Mouse (Mus musculus): ENCODE measurements around the gene Slc16a7. TPM values are rescaled to one million over a fixed set of nuclear protein-coding genes. Genes with fewer than 3 reads are reported as not detected.
A peak's percentile ranks its signal among the peaks of the same experiment; 100 is the strongest.

Slc16a7 gene
- 0.68 and 3.5 TPM in 2 replicates for polyA plus RNA-seq (2011; ENCODE audit: insufficient read depth, insufficient read length, low replicate concordance, missing spikeins)

- Histone ChIP-seq H3K4me1 (ENCODE audit: control insufficient read depth, insufficient read depth, low read length) (peaks cover 5% of the 10 kb centered on the region; the same call in 1 of the 2 replicates), H3K4me3 (replicated peaks; ENCODE audit: control insufficient read depth, low read depth, low read length) (peak within 1 kb of the TSS; percentile 74), H3K27ac (ENCODE audit: control insufficient read depth, insufficient read depth, low read depth, low read length, poor library complexity) (peak within 1 kb of the TSS; percentile 90)
- WGBS, result under 1% methylated on average over 66 of the region's 67 CpGs
- TF ChIP-seq CTCF (IDR thresholded peaks at IDR 0.05; ENCODE audit: control insufficient read depth, insufficient read depth, low read length) (peak; percentile 48; the same call in 1 of the 2 replicates), POLR2A (IDR thresholded peaks at IDR 0.05; ENCODE audit: borderline replicate concordance, control insufficient read depth, low read depth, low read length) (peak; percentile 51; the same call in 1 of the 2 replicates)
Measured at GRCm38 (mm10) chr10:125388876-125389786, at the start of gene Slc16a7. Gene Slc16a7, minus strand, starts transcription at chr10:125389465.

- H3K4me3 ChIP-seq (replicated peaks; ENCODE audit: control insufficient read depth, low read depth, low read length), result no peak overlapping the region
- TF ChIP-seq CTCF (IDR thresholded peaks at IDR 0.05; ENCODE audit: control insufficient read depth, insufficient read depth, low read length) (peak; percentile 18; the same call in 1 of the 2 replicates), POLR2A (IDR thresholded peaks at IDR 0.05; ENCODE audit: borderline replicate concordance, control insufficient read depth, low read depth, low read length) (no peak)
- no peak overlapping the region for H3K27ac ChIP-seq (ENCODE audit: control insufficient read depth, insufficient read depth, low read depth, low read length, poor library complexity)
- H3K4me1 ChIP-seq (ENCODE audit: control insufficient read depth, insufficient read depth, low read length), result no peaks in the 10 kb centered on the region
- WGBS, result 55% methylated on average over 6 of the region's 6 CpGs
Measured at GRCm38 (mm10) chr10:125418795-125419194, 29.5 kb upstream of the Slc16a7 start.

- WGBS, result 5% methylated on average over 4 of the region's 4 CpGs
- TF ChIP-seq POLR2A (IDR thresholded peaks at IDR 0.05; ENCODE audit: borderline replicate concordance, control insufficient read depth, low read depth, low read length), result no peak
- no peak for TF ChIP-seq CTCF (IDR thresholded peaks at IDR 0.05; ENCODE audit: control insufficient read depth, insufficient read depth, low read length)
- no peak overlapping the region for H3K27ac ChIP-seq (ENCODE audit: control insufficient read depth, insufficient read depth, low read depth, low read length, poor library complexity)
- no peak overlapping the region for H3K4me3 ChIP-seq (replicated peaks; ENCODE audit: control insufficient read depth, low read depth, low read length)
- no peaks in the 10 kb centered on the region for H3K4me1 ChIP-seq (ENCODE audit: control insufficient read depth, insufficient read depth, low read length)
Measured at GRCm38 (mm10) chr10:125399796-125400195, 10.5 kb upstream of the Slc16a7 start.

- WGBS, result 10% methylated on average over 6 of the region's 6 CpGs
- peaks cover 5% of the 10 kb centered on the region; the same call in 1 of the 2 replicates for H3K4me1 ChIP-seq (ENCODE audit: control insufficient read depth, insufficient read depth, low read length)
- TF ChIP-seq POLR2A (IDR thresholded peaks at IDR 0.05; ENCODE audit: borderline replicate concordance, control insufficient read depth, low read depth, low read length) (no peak), CTCF (IDR thresholded peaks at IDR 0.05; ENCODE audit: control insufficient read depth, insufficient read depth, low read length) (no peak)
- no peak overlapping the region for H3K4me3 ChIP-seq (replicated peaks; ENCODE audit: control insufficient read depth, low read depth, low read length)
- peak overlapping the region; percentile 90; the same call in 1 of the 2 replicates for H3K27ac ChIP-seq (ENCODE audit: control insufficient read depth, insufficient read depth, low read depth, low read length, poor library complexity)
Measured at GRCm38 (mm10) chr10:125390011-125390410, 746 bp upstream of the Slc16a7 start.

GRCm38 (mm10) chr10:125388481-125388875 lies 787 bp downstream of the Slc16a7 start:
- Histone ChIP-seq H3K27ac (ENCODE audit: control insufficient read depth, insufficient read depth, low read depth, low read length, poor library complexity) (peak overlapping the region; percentile 90), H3K4me3 (replicated peaks; ENCODE audit: control insufficient read depth, low read depth, low read length) (peak overlapping the region; percentile 74), H3K4me1 (ENCODE audit: control insufficient read depth, insufficient read depth, low read length) (peaks cover 5% of the 10 kb centered on the region; the same call in 1 of the 2 replicates)
- TF ChIP-seq CTCF (IDR thresholded peaks at IDR 0.05; ENCODE audit: control insufficient read depth, insufficient read depth, low read length), result no peak
- TF ChIP-seq POLR2A (IDR thresholded peaks at IDR 0.05; ENCODE audit: borderline replicate concordance, control insufficient read depth, low read depth, low read length), result no peak
- 16% methylated on average over 7 of the region's 7 CpGs for WGBS

- 4% methylated on average over 14 of the region's 14 CpGs for WGBS
- peak overlapping the region; percentile 40 for H3K27ac ChIP-seq (ENCODE audit: control insufficient read depth, insufficient read depth, low read depth, low read length, poor library complexity)
- no peak for TF ChIP-seq POLR2A (IDR thresholded peaks at IDR 0.05; ENCODE audit: borderline replicate concordance, control insufficient read depth, low read depth, low read length)
- TF ChIP-seq CTCF (IDR thresholded peaks at IDR 0.05; ENCODE audit: control insufficient read depth, insufficient read depth, low read length), result no peak
- H3K4me1 ChIP-seq (ENCODE audit: control insufficient read depth, insufficient read depth, low read length), result peaks cover 5% of the 10 kb centered on the region; the same call in 1 of the 2 replicates
- H3K4me3 ChIP-seq (replicated peaks; ENCODE audit: control insufficient read depth, low read depth, low read length), result no peak overlapping the region
Measured at GRCm38 (mm10) chr10:125387782-125388415, 1.4 kb downstream of the Slc16a7 start.

GRCm38 (mm10) chr10:125375526-125375925 lies 13.7 kb downstream of the Slc16a7 start:
- TF ChIP-seq POLR2A (IDR thresholded peaks at IDR 0.05; ENCODE audit: borderline replicate concordance, control insufficient read depth, low read depth, low read length) (no peak), CTCF (IDR thresholded peaks at IDR 0.05; ENCODE audit: control insufficient read depth, insufficient read depth, low read length) (no peak)

GRCm38 (mm10) chr10:125372666-125373065 lies 16.6 kb downstream of the Slc16a7 start:
- WGBS, result 90% methylated on average over 13 of the region's 13 CpGs
- TF ChIP-seq POLR2A (IDR thresholded peaks at IDR 0.05; ENCODE audit: borderline replicate concordance, control insufficient read depth, low read depth, low read length) (no peak), CTCF (IDR thresholded peaks at IDR 0.05; ENCODE audit: control insufficient read depth, insufficient read depth, low read length) (no peak)
- peaks cover 1% of the 10 kb centered on the region; the same call in 1 of the 2 replicates for H3K4me1 ChIP-seq (ENCODE audit: control insufficient read depth, insufficient read depth, low read length)
- H3K27ac ChIP-seq (ENCODE audit: control insufficient read depth, insufficient read depth, low read depth, low read length, poor library complexity), result no peak overlapping the region
- H3K4me3 ChIP-seq (replicated peaks; ENCODE audit: control insufficient read depth, low read depth, low read length), result no peak overlapping the region

More at GRCm38 (mm10) chr10:125375526-125375925, 13.7 kb downstream of the Slc16a7 start:
- WGBS, result 74% methylated on average over 5 of the region's 5 CpGs
- Histone ChIP-seq H3K27ac (ENCODE audit: control insufficient read depth, insufficient read depth, low read depth, low read length, poor library complexity) (no peak overlapping the region), H3K4me1 (ENCODE audit: control insufficient read depth, insufficient read depth, low read length) (no peaks in the 10 kb centered on the region), H3K4me3 (replicated peaks; ENCODE audit: control insufficient read depth, low read depth, low read length) (no peak overlapping the region)
